Mouse (Mus musculus): ENCODE data around the gene Il25. TPM values are rescaled to one million over a fixed set of nuclear protein-coding genes. Genes with fewer than 3 reads are reported as not detected.

Il25 gene
- polyA plus RNA-seq (2015; fragmentation: Nextera tagmentation; extraction: Ambion mirVana), result 0.17 TPM in 1 of 2 replicates, not detected in the other

GRCm38 (mm10) chr14:54932645-54933150, at the start of gene Il25:
Gene Il25, plus strand, starts transcription at chr14:54932695.
- no peak within 1 kb of the TSS for H3K4me3 ChIP-seq (ENCODE audit: low read length)
- 0 out of 2 replicates have a peak, but pooled peaks cover 2% of the 10 kb centered on the region for H3K27me3 ChIP-seq (ENCODE audit: insufficient read depth, low read length)
- ATAC-seq (ENCODE audit: low FRiP score, low TSS enrichment), result peak; percentile 18; the same call in 1 of the 2 replicates
- H3K36me3 ChIP-seq (ENCODE audit: insufficient read depth, low read length), result no peaks in the 10 kb centered on the region
- H3K27ac ChIP-seq (ENCODE audit: low read length), result no peak within 1 kb of the TSS
- peaks cover 21% of the 10 kb centered on the region for H3K4me1 ChIP-seq (ENCODE audit: insufficient read depth, low read length)
- H3K9ac ChIP-seq (replicated peaks; ENCODE audit: low read length), result no peak within 1 kb of the TSS
- H3K4me2 ChIP-seq (replicated peaks; ENCODE audit: low read depth, low read length), result no peak within 1 kb of the TSS
- WGBS, result 30% methylated on average over 6 of the region's 6 CpGs
- no peaks in the 10 kb centered on the region for H3K9me3 ChIP-seq (ENCODE audit: low read length)

- under 1% methylated on average over 24 of the region's 27 CpGs for WGBS
- no peaks in the 10 kb centered on the region for H3K27me3 ChIP-seq (ENCODE audit: insufficient read depth, low read length)
- H3K27ac ChIP-seq (ENCODE audit: low read length), result peak within 1 kb of the TSS; percentile 99
- H3K4me2 ChIP-seq (replicated peaks; ENCODE audit: low read depth, low read length), result peak within 1 kb of the TSS; percentile 69
- no peaks in the 10 kb centered on the region for H3K9me3 ChIP-seq (ENCODE audit: low read length)
- H3K36me3 ChIP-seq (ENCODE audit: insufficient read depth, low read length), result 0 out of 2 replicates have a peak, but pooled peaks cover 2% of the 10 kb centered on the region
- peak within 1 kb of the TSS; percentile 91 for H3K9ac ChIP-seq (replicated peaks; ENCODE audit: low read length)
- peak within 1 kb of the TSS; percentile 81 for H3K4me3 ChIP-seq (ENCODE audit: low read length)
- H3K4me1 ChIP-seq (ENCODE audit: insufficient read depth, low read length), result peaks cover 22% of the 10 kb centered on the region
- ATAC-seq (ENCODE audit: low FRiP score, low TSS enrichment), result peak; percentile 94
These were observed 49.1 kb upstream of the Il25 start, which contains the start of the genes Bcl2l2 and Gm20521 for GRCm38 (mm10) chr14:54883154-54884021. Gene Bcl2l2, plus strand, starts transcription at chr14:54883377. Gene Gm20521, plus strand, starts transcription at chr14:54883441.

GRCm38 (mm10) chr14:54884022-54884712, 48.3 kb upstream of the Il25 start:
- ATAC-seq (ENCODE audit: low FRiP score, low TSS enrichment), result peak; percentile 7; the same call in 1 of the 2 replicates
- Histone ChIP-seq H3K27me3 (ENCODE audit: insufficient read depth, low read length) (no peaks in the 10 kb centered on the region), H3K4me2 (replicated peaks; ENCODE audit: low read depth, low read length) (peak overlapping the region; percentile 69), H3K9ac (replicated peaks; ENCODE audit: low read length) (peak overlapping the region; percentile 91), H3K27ac (ENCODE audit: low read length) (peak overlapping the region; percentile 99), H3K4me1 (ENCODE audit: insufficient read depth, low read length) (peaks cover 22% of the 10 kb centered on the region), H3K36me3 (ENCODE audit: insufficient read depth, low read length) (0 out of 2 replicates have a peak, but pooled peaks cover 2% of the 10 kb centered on the region), H3K9me3 (ENCODE audit: low read length) (no peaks in the 10 kb centered on the region), H3K4me3 (ENCODE audit: low read length) (peak overlapping the region; percentile 81)
- WGBS, result 12% methylated on average over 21 of the region's 21 CpGs

- H3K27ac ChIP-seq (ENCODE audit: low read length), result no peak overlapping the region
- no peak for ATAC-seq (ENCODE audit: low FRiP score, low TSS enrichment)
- 0 out of 2 replicates have a peak overlapping the region, but pooled peaks have one; percentile 15 for H3K9ac ChIP-seq (replicated peaks; ENCODE audit: low read length)
- peaks cover 22% of the 10 kb centered on the region for H3K4me1 ChIP-seq (ENCODE audit: insufficient read depth, low read length)
- H3K36me3 ChIP-seq (ENCODE audit: insufficient read depth, low read length), result 0 out of 2 replicates have a peak, but pooled peaks cover 2% of the 10 kb centered on the region
- no peak overlapping the region for H3K4me3 ChIP-seq (ENCODE audit: low read length)
- peak overlapping the region; percentile 69; the same call in 1 of the 2 replicates for H3K4me2 ChIP-seq (replicated peaks; ENCODE audit: low read depth, low read length)
- no peaks in the 10 kb centered on the region for H3K9me3 ChIP-seq (ENCODE audit: low read length)
- 83% methylated on average over 11 of the region's 11 CpGs for WGBS
- no peaks in the 10 kb centered on the region for H3K27me3 ChIP-seq (ENCODE audit: insufficient read depth, low read length)
These were observed 47.2 kb upstream of the Il25 start for GRCm38 (mm10) chr14:54885309-54885708.

- Histone ChIP-seq H3K9ac (replicated peaks; ENCODE audit: low read length) (peak within 1 kb of the TSS; percentile 68), H3K4me1 (ENCODE audit: insufficient read depth, low read length) (peaks cover 25% of the 10 kb centered on the region), H3K4me2 (replicated peaks; ENCODE audit: low read depth, low read length) (peak within 1 kb of the TSS; percentile 53), H3K36me3 (ENCODE audit: insufficient read depth, low read length) (peaks cover 18% of the 10 kb centered on the region), H3K9me3 (ENCODE audit: low read length) (no peaks in the 10 kb centered on the region), H3K27me3 (ENCODE audit: insufficient read depth, low read length) (no peaks in the 10 kb centered on the region), H3K27ac (ENCODE audit: low read length) (peak within 1 kb of the TSS; percentile 89), H3K4me3 (ENCODE audit: low read length) (peak within 1 kb of the TSS; percentile 93)
- 92% methylated on average over 3 of the region's 3 CpGs for WGBS
- ATAC-seq (ENCODE audit: low FRiP score, low TSS enrichment), result no peak
These were observed 40.3 kb upstream of the Il25 start, which contains the start of gene Pabpn1 for GRCm38 (mm10) chr14:54892200-54892599. Gene Pabpn1, plus strand, starts transcription at chr14:54892500.

- Histone ChIP-seq H3K27me3 (ENCODE audit: insufficient read depth, low read length) (no peaks in the 10 kb centered on the region), H3K9ac (replicated peaks; ENCODE audit: low read length) (peak overlapping the region; percentile 100), H3K4me1 (ENCODE audit: insufficient read depth, low read length) (peaks cover 31% of the 10 kb centered on the region), H3K4me2 (replicated peaks; ENCODE audit: low read depth, low read length) (peak overlapping the region; percentile 53), H3K27ac (ENCODE audit: low read length) (peak overlapping the region; percentile 96), H3K9me3 (ENCODE audit: low read length) (no peaks in the 10 kb centered on the region), H3K4me3 (ENCODE audit: low read length) (peak overlapping the region; percentile 93), H3K36me3 (ENCODE audit: insufficient read depth, low read length) (peaks cover 29% of the 10 kb centered on the region)
- peak; percentile 99 for ATAC-seq (ENCODE audit: low FRiP score, low TSS enrichment)
- 0% methylated on average over 38 of the region's 38 CpGs for WGBS
These were observed 38.8 kb upstream of the Il25 start for GRCm38 (mm10) chr14:54893651-54894181.

- peaks cover 31% of the 10 kb centered on the region for H3K4me1 ChIP-seq (ENCODE audit: insufficient read depth, low read length)
- peak; percentile 72 for ATAC-seq (ENCODE audit: low FRiP score, low TSS enrichment)
- H3K36me3 ChIP-seq (ENCODE audit: insufficient read depth, low read length), result peaks cover 29% of the 10 kb centered on the region
- H3K4me2 ChIP-seq (replicated peaks; ENCODE audit: low read depth, low read length), result peak overlapping the region; percentile 82
- H3K27ac ChIP-seq (ENCODE audit: low read length), result peak overlapping the region; percentile 96
- peak overlapping the region; percentile 93 for H3K4me3 ChIP-seq (ENCODE audit: low read length)
- no peaks in the 10 kb centered on the region for H3K9me3 ChIP-seq (ENCODE audit: low read length)
- under 1% methylated on average over 38 of the region's 54 CpGs for WGBS
- H3K9ac ChIP-seq (replicated peaks; ENCODE audit: low read length), result peak overlapping the region; percentile 100
- H3K27me3 ChIP-seq (ENCODE audit: insufficient read depth, low read length), result no peaks in the 10 kb centered on the region
These were observed 38.0 kb upstream of the Il25 start for GRCm38 (mm10) chr14:54894296-54895151.

GRCm38 (mm10) chr14:54897445-54897844, 35.0 kb upstream of the Il25 start:
- Histone ChIP-seq H3K4me1 (ENCODE audit: insufficient read depth, low read length) (peaks cover 33% of the 10 kb centered on the region), H3K9me3 (ENCODE audit: low read length) (no peaks in the 10 kb centered on the region), H3K27me3 (ENCODE audit: insufficient read depth, low read length) (no peaks in the 10 kb centered on the region), H3K36me3 (ENCODE audit: insufficient read depth, low read length) (peaks cover 29% of the 10 kb centered on the region), H3K27ac (ENCODE audit: low read length) (peak overlapping the region; percentile 27), H3K4me2 (replicated peaks; ENCODE audit: low read depth, low read length) (no peak overlapping the region), H3K9ac (replicated peaks; ENCODE audit: low read length) (peak overlapping the region; percentile 3; the same call in 1 of the 2 replicates), H3K4me3 (ENCODE audit: low read length) (no peak overlapping the region)
- 34% methylated on average over 2 of the region's 2 CpGs for WGBS
- no peak for ATAC-seq (ENCODE audit: low FRiP score, low TSS enrichment)
